Mouse (Mus musculus) cerebellum, adult 2 months (tissue): Measurements from ENCODE around the gene D17H6S53E.

Source experiments
- CTCF ChIP-seq: fragments of 200-500 bp; IDR thresholded peaks from 2 replicates; pipeline ENCODE4 v1.5.1; 2011; ENCODE audit warnings: low read depth, mild to moderate bottlenecking, control low read depth, low read length, moderate library complexity, borderline replicate concordance; ENCODE audit not compliant: insufficient read depth
- POLR2A ChIP-seq: fragments of 200-500 bp; IDR thresholded peaks from 2 replicates; pipeline ENCODE4 v1.6.1; 2011; ENCODE audit warnings: low read length, control low read depth, borderline replicate concordance; ENCODE audit not compliant: insufficient read depth

- TF ChIP-seq CTCF, result no peak
- no peak for TF ChIP-seq POLR2A
Measured at GRCm38 (mm10) chr17:35088151-35088550, 38.0 kb upstream of the D17H6S53E start.
